Mouse (Mus musculus): ENCODE results near the gene Tmie. TPM values are rescaled to one million over a fixed set of nuclear protein-coding genes. Genes with fewer than 3 reads are reported as not detected.
A peak's percentile ranks its signal among the peaks of the same experiment; 100 is the strongest.

Tmie gene
- 1 to 10 TPM; 1.7 to 1.8 TPM for total RNA-seq (2021)
- long read RNA-seq, partial matches to known transcripts = 1 of 2 reads
- long read RNA-seq, other reads (novel, unspliced or antisense) = 1 of 2 reads

GRCm38 (mm10) chr9:110879998-110880561 is at the start of gene Tmie:
TSS of gene Tmie (minus strand) at chr9:110880113.
- DNase-seq (ENCODE audit: low spot score in 2 of 2) = peak; percentile 48 to 63

DNA sequence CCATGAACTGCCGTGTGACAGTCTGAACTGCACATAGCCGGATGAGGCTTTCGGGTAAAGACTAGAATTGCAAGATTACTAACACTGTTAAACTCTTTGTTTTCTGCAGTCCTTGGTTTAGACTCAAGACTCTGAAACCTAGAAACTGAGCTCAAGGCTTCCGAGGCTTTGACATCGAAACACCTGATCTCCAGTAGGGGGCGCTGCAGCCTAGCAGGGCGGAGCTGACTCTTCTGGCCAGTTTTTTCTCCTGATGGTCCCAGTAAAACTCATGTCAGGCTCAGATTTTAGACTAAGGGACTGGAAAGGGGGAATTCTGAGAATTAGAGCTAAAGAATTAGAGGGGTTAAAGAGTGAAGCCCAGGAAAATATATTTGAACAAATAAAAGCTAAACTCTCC is 42.8 kb upstream of the Tmie start:
- peak; percentile 83 to 86 for DNase-seq (ENCODE audit: low spot score in 2 of 2)

GRCm38 (mm10) chr9:110920665-110921419 is 40.9 kb upstream of the Tmie start:
- DNase-seq (ENCODE audit: low spot score in 2 of 2) = no peak

GRCm38 (mm10) chr9:110916786-110917185 is 36.9 kb upstream of the Tmie start, which contains the start of gene Fam240a:
TSS of gene Fam240a (minus strand) at chr9:110916861.
- DNase-seq (ENCODE audit: low spot score in 2 of 2) = no peak

- no peak for DNase-seq (ENCODE audit: low spot score in 2 of 2)
Measured at GRCm38 (mm10) chr9:110915466-110915865, 35.6 kb upstream of the Tmie start.

DNA sequence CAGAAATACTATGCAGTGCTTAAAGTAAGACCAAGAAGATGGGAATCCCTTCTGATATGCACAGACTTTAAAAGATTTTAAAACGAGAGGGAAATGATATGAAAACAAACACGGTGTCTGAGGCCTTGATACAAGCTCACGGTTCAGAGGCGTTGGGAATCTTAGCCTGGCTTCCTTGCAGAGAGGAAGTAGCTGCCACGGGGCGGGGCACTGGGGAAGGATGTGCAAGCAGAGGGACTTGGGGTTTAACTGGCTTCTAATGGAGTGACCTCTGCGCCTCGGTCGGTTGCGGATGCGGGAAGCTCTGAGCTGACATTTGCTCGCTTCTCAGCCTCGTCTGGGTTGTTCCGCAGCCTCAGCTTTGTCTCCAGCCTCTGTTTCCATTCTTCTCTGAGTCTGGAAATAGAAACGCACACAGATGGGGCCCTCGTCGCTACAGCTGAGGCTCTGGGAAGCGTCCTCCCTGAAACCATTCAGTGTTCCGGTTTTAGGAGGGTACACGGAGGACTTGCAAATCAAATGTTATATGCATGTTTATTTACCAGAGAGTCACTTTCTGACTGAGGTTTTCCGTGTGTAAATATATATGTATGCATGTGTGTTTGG is 34.8 kb upstream of the Tmie start:
- no peak for DNase-seq (ENCODE audit: low spot score in 2 of 2)

DNA sequence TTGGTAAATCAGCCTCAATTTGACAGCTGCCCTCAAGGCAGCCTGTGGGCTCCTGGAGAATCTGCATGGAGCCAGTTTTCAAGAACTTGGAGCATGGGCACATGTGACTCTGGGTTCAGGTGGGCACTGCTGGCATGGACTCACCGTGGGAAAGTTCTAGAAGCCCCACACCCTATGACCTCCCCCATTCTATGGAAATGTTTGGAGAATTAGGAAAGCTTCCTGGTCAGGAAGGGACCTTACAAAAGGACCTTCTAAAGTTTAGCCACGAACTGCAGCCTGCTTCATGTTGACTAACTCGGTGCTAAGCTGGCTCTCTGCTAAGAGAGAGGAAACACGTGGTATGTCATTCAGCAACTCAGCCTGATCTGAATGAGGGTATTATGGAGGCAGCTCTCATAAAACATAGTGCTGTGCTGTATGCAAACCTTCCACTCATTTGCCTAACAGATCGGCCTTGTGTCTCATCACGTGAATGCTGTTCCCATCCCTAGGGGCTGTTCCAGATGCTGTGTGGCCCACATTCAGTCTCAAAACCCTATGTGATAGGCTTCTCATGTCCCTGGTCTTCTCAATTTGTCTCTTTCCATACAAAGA is 29.6 kb upstream of the Tmie start:
- DNase-seq (ENCODE audit: low spot score in 2 of 2) = no peak

DNA sequence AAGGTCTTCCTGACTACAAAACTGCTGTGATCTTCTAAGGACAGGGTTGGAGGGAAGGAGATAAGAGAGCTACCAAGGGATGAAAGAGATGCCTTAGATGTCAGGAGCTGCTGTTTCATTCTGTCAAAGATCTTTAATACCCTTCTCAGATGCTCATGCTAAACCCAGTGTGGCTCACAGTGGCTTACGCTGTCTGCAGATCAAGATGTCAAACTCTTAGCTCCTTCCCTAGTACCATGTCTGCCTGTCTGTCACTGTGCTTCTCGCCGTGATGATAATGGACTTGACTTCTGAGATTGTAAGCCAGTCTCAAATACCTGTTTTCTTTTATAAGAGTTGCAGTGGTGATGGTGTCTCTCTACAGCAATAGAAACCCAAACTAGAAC is 28.7 kb upstream of the Tmie start:
- DNase-seq (ENCODE audit: low spot score in 2 of 2) = no peak

DNA sequence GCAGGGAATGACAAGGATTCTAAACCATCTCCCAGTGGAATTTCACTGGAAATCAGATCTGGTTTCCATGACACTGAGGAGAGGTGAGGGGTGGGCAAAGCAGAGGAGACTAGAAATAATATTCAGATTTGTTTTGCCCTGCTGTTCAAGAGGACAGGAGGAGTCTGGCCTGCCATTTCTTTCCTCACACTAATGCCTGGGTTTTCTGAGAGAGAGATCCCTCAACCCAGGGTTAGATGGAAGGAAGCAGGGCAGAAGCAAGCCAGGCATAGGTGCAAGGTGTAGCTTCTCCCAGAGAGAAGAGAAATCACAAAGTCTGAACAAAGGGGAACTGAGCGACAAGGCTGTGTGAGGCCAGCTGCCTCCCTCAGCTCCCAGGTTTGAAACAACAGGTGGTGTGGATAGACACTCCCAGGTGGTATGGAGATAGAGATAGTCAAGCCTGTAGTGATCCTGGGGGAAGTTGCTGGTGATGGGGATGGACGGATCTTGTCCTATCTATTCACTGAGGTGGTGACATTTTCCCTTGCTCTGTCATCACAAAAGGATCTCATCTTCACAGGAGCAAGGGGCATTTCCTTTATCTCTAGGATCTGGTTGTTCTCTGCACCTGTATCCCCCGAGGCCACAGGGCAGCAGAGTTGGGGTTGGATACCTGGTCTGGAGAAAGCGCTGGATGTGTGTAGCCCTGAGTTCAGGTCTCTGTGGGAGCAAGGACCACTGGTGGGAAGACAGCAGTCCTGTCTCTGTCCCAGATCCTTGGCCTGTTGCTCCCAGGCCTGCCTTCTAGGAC is 28.1 kb upstream of the Tmie start:
- DNase-seq (ENCODE audit: low spot score in 2 of 2) = no peak

DNA sequence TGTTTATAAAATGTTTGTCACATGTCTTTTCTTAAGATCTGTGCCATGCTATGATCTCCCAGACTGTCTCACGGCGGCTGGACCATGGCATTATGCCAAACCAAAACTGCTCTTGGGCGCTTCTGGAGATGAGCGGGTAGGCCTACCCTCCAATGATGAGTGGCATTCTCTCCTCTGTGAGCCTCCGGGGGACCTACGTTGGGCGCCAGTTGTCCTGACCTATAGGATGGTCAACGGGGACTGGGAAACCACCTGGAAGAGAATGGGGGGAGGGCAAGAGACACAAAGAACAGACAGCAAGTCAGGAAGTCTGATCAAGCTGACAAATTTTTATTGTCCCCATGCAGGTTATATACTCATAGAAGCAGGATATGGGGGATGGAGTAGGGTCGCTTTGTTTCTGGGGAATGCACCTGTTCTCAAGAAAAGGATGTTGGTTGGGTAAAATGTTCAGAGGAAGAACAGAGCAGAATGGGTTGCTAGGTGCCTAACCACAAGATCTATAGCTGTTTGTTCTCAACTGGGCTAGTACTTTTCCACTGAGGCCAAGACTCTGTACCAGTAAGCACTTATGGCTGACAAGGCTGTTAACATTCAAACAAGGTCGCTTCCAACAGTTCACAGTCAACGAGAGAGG is 27.4 kb upstream of the Tmie start:
- no peak for DNase-seq (ENCODE audit: low spot score in 2 of 2)

- DNase-seq (ENCODE audit: low spot score in 2 of 2) = no peak
Measured at GRCm38 (mm10) chr9:110902271-110902670, 22.4 kb upstream of the Tmie start.

- DNase-seq (ENCODE audit: low spot score in 2 of 2) = no peak
Measured at GRCm38 (mm10) chr9:110901204-110901603, 21.3 kb upstream of the Tmie start.

- no peak for DNase-seq (ENCODE audit: low spot score in 2 of 2)
Measured at GRCm38 (mm10) chr9:110899451-110900008, 19.6 kb upstream of the Tmie start.

DNA sequence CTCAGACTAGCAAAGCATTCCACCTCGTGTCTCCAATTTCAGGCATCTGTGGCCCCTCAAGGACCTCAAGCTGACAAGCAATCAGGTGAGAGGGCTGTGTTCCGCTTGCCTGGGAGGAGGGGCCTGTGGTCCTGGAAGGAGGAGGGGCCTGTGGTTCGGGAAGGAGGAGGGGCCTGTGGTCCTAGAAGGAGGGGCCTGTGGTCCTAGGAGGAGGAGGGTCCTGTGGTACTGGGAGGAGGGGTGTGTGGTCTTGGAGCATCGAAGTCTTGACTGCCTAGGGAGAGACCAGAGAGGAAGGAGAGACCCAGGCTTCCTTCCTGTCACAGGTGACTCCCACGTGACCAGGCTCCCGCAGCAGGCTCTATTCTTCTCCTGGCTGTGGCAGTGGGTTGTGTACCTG is 16.7 kb upstream of the Tmie start:
- DNase-seq (ENCODE audit: low spot score in 2 of 2) = no peak

DNA sequence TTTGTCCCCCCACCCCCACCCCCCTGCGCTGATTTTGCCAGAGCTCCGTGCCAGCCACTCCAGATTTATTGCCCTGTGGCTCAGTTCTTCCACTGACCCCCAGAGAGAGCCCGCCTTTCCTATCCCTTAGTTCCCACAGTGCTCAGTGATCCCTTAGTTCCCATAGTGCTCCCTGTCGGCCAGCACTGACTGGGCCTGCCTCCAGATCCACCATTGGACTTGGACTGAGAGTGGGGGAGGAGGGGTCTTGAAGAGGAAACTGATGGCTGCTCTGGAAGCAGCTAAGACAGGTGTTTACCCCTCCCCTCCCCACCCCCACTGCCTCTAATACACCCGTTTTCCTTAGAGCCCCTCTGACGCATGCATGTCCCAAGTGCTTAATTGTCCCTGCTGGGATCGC is 16.1 kb upstream of the Tmie start:
- DNase-seq (ENCODE audit: low spot score in 2 of 2) = no peak

DNA sequence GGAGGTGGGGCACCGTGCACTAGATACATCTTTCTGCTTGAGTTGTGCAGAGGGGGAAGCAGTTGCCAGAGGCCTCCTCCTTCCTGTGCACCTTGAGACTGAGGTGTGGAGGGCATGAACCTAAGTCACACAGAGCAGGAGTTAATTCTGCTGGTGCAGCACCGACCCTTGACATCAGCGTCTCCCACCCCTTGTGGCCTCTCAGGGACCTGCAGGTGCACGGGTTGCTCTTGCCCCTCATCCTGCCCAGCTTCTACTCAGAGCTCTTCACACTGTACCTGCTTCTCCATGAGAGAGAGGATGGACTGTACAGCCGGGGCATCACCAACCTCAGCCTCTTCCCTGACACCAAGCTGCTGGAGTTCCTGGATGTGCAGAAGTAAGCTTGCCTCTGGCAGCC is 15.6 kb upstream of the Tmie start:
- no peak for DNase-seq (ENCODE audit: low spot score in 2 of 2)

GRCm38 (mm10) chr9:110893429-110893828 is 13.5 kb upstream of the Tmie start:
- DNase-seq (ENCODE audit: low spot score in 2 of 2) = no peak

GRCm38 (mm10) chr9:110892552-110892951 is 12.6 kb upstream of the Tmie start:
- no peak for DNase-seq (ENCODE audit: low spot score in 2 of 2)

- DNase-seq (ENCODE audit: low spot score in 2 of 2) = no peak
Measured at GRCm38 (mm10) chr9:110891077-110891828, 11.3 kb upstream of the Tmie start.
